Mouse (Mus musculus) CH12.LX (cell line): ENCODE measurements around the gene Apobr.

Experiments used
- CTCF ChIP-seq, 2 experiments: IDR thresholded peaks in 1 of 2; conservative IDR thresholded peaks in 1 of 2; 2 replicates each; pipeline ENCODE4 v1.5.1; 2011 to 2012; ENCODE audit warnings: low read depth in 2 of 2, low read length in 2 of 2, improper control_type of control experiment in 1 of 2, inconsistent platforms in 1 of 2, mild to moderate bottlenecking in 1 of 2, moderate library complexity in 1 of 2
- E2F4 ChIP-seq: IDR thresholded peaks from 2 replicates; pipeline ENCODE4 v1.6.1; 2011; ENCODE audit warnings: low read depth, low read length, improper control_type of control experiment; ENCODE audit not compliant: insufficient replicate concordance
- PAX5 ChIP-seq: IDR thresholded peaks from 2 replicates; pipeline ENCODE4 v1.6.1; 2012; ENCODE audit warnings: low read length, inconsistent platforms, mixed read lengths
- SIN3A ChIP-seq: IDR thresholded peaks from 2 replicates; pipeline ENCODE4 v1.6.1; 2012; ENCODE audit warnings: low read length, improper control_type of control experiment, inconsistent platforms
- USF1 ChIP-seq: IDR thresholded peaks from 2 replicates; pipeline ENCODE4 v1.6.1; 2014; ENCODE audit warnings: low read depth, mild to moderate bottlenecking, inconsistent platforms, low read length, improper control_type of control experiment

GRCm38 (mm10) chr7:126606611-126607010 lies 21.9 kb downstream of the Apobr start:
- no peak for TF ChIP-seq CTCF (conservative IDR thresholded peaks at IDR 0.05 in 1 of 2, IDR thresholded peaks at IDR 0.05 in 1 of 2; ENCODE audit: low read depth in 2 of 2, low read length in 2 of 2)
- TF ChIP-seq PAX5 = no peak
- TF ChIP-seq SIN3A = no peak
- no peak for TF ChIP-seq USF1
- TF ChIP-seq E2F4 = no peak
